In genomic region chr7:140081408-140082241, GRCm38 (mm10) we compare ENCODE assay signal across 9 mouse cellular contexts. TPM values are rescaled to one million over a fixed set of nuclear protein-coding genes. Genes with fewer than 3 reads are reported as not detected.
DNase-seq lines count a peak whose midpoint lies in the region; ATAC-seq lines count a peak whose summit lies in the region.
"Had no signal": no experiment of that assay in that cellular context is flagged by ENCODE, and none has a peak within 500 bp of the region (broad histone marks: within the 10 kb centered on the region; RNA-seq: fewer than 3 reads in every experiment).

No protein-coding gene starts in this region.

- H3K4me2 ChIP-seq in forebrain, embryonic 16.5 days (ENCODE audit: low read length) = peak overlapping the region; percentile 79

- H3K9me3 ChIP-seq in forebrain, embryonic 16.5 days (ENCODE audit: control insufficient read depth, low read length) = no peaks in the 10 kb centered on the region

- no peaks in the 10 kb centered on the region for H3K36me3 ChIP-seq in forebrain, embryonic 16.5 days (ENCODE audit: control insufficient read depth, insufficient read depth)

- peaks cover 29% of the 10 kb centered on the region for H3K4me1 ChIP-seq in forebrain, embryonic 16.5 days (replicated peaks; ENCODE audit: control insufficient read depth, insufficient read depth, low read length)

- no peaks in the 10 kb centered on the region for H3K27me3 ChIP-seq in forebrain, embryonic 16.5 days (replicated peaks; ENCODE audit: control insufficient read depth, insufficient read depth, low read length)

- peak; percentile 33 for ATAC-seq in frontal cortex, adult (ENCODE audit: low TSS enrichment)
- ATAC-seq in forebrain, embryonic 16.5 days = peak; percentile 7
- no peak for ATAC-seq in inflammation-experienced regulatory T-cells, adult 6 months

- H3K27ac ChIP-seq in forebrain, embryonic 16.5 days (ENCODE audit: low read length) = peak overlapping the region; percentile 92

- peak overlapping the region; percentile 80 for H3K9ac ChIP-seq in forebrain, embryonic 16.5 days (replicated peaks; ENCODE audit: low read depth, low read length)

- intact Hi-C loops in left cerebral cortex, postnatal 14 days (cut with DNase I) = loop anchor here (2.0 to 5.0 kb wide), 4 partner anchors 36 to 746 kb away; partner anchors contain the start of genes Echs1, Mtg1 and Paox

- WGBS in forebrain, embryonic 16.5 days = 6% methylated on average over 20 of the region's 20 CpGs

- no peak for DNase-seq in frontal cortex, postnatal 14 days (ENCODE audit: low spot score in 2 of 2)
- DNase-seq in left cerebral cortex, postnatal 14 days (ENCODE audit: low spot score in 2 of 2) = peak; percentile 49 to 58
- DNase-seq in right cerebral cortex, adult 2 months (ENCODE audit: low spot score in 2 of 2) = peak; percentile 52 to 58
- DNase-seq in ovary, postnatal 10 days (ENCODE audit: low spot score) = no peak
- DNase-seq in heart, adult 9 months (ENCODE audit: low spot score in 2 of 2) = no peak

- peak overlapping the region; percentile 55 for H3K4me3 ChIP-seq in forebrain, embryonic 16.5 days (replicated peaks; ENCODE audit: low read length)

RNA-seq across cellular contexts. Expression of gene Caly, which starts 0.7 kb away (rescaled TPM):
- 116 and 179 TPM in 2 replicates for polyA plus RNA-seq in forebrain, embryonic 16.5 days (2015; fragmentation: Nextera tagmentation; extraction: Ambion mirVana)
- 100 to 1,000 TPM; 181 to 224 TPM for total RNA-seq in left cerebral cortex, postnatal 14 days (2021)
- not detected for polyA plus RNA-seq in inflammation-experienced regulatory T-cells, adult 6 months (2017; shearing (Covaris generic))

RNA-seq across cellular contexts. Expression of gene Prap1, which starts 11.6 kb away (rescaled TPM):
- polyA plus RNA-seq in forebrain, embryonic 16.5 days (2015; fragmentation: Nextera tagmentation; extraction: Ambion mirVana) = not detected in 2 replicates
- not detected for total RNA-seq in left cerebral cortex, postnatal 14 days (2021)
- not detected for polyA plus RNA-seq in inflammation-experienced regulatory T-cells, adult 6 months (2017; shearing (Covaris generic))

RNA-seq across cellular contexts. Expression of gene Fuom, which starts 20.6 kb away (rescaled TPM):
- 13.4 and 15.5 TPM in 2 replicates for polyA plus RNA-seq in forebrain, embryonic 16.5 days (2015; fragmentation: Nextera tagmentation; extraction: Ambion mirVana)
- 10 to 100 TPM; 36.4 to 40.8 TPM for total RNA-seq in left cerebral cortex, postnatal 14 days (2021)
- 10 to 100 TPM; 11.6 to 13.9 (median 12.7) TPM for polyA plus RNA-seq in inflammation-experienced regulatory T-cells, adult 6 months (2017; shearing (Covaris generic))

RNA-seq across cellular contexts. Expression of gene Msx3, which starts 32.7 kb away (rescaled TPM):
- 0.62 and 1.7 TPM in 2 replicates for polyA plus RNA-seq in forebrain, embryonic 16.5 days (2015; fragmentation: Nextera tagmentation; extraction: Ambion mirVana)
- total RNA-seq in left cerebral cortex, postnatal 14 days (2021) = under 1 TPM; 0.29 to 0.30 TPM
- polyA plus RNA-seq in inflammation-experienced regulatory T-cells, adult 6 months (2017; shearing (Covaris generic)) = not detected
- polyA plus RNA-seq: heart, embryonic 16.5 days had no signal

RNA-seq across cellular contexts. Expression of gene Paox, which starts 34.0 kb away (rescaled TPM):
- 6.6 and 7.8 TPM in 2 replicates for polyA plus RNA-seq in forebrain, embryonic 16.5 days (2015; fragmentation: Nextera tagmentation; extraction: Ambion mirVana)
- 1 to 10 TPM; 5.3 to 5.6 TPM for total RNA-seq in left cerebral cortex, postnatal 14 days (2021)
- 1 to 10 TPM; 1.9 to 5.3 (median 3.8) TPM for polyA plus RNA-seq in inflammation-experienced regulatory T-cells, adult 6 months (2017; shearing (Covaris generic))

Comparison
In these comparisons a context has a peak if more than half of its experiments do, and no peak if none do; other contexts are left out.
1. DNase-seq: peak in left cerebral cortex, postnatal 14 days (2 of 2) and right cerebral cortex, adult 2 months (2 of 2); none in frontal cortex, postnatal 14 days (0 of 2), ovary, postnatal 10 days (single experiment) and heart, adult 9 months (0 of 2).
2. RNA of gene Caly, which starts 0.7 kb away (polyA plus RNA-seq): 116 to 179 TPM in forebrain, embryonic 16.5 days; not detected in inflammation-experienced regulatory T-cells, adult 6 months; every median in the first group is over 10 times any median in the second.